Mouse (Mus musculus): ENCODE results near the gene Spo11. TPM values are rescaled to one million over a fixed set of nuclear protein-coding genes. Genes with fewer than 3 reads are reported as not detected.

Gene Spo11
- total RNA-seq, 2 experiments from 2014 or later: not detected

GRCm38 (mm10) chr2:173003737-173004136 is 26.2 kb downstream of the Spo11 start:
- DNase-seq: no peak

GRCm38 (mm10) chr2:173010220-173010717 is 32.8 kb downstream of the Spo11 start:
- no peak for DNase-seq

- DNase-seq: no peak
Observed at GRCm38 (mm10) chr2:173011440-173011839, 33.9 kb downstream of the Spo11 start.

GRCm38 (mm10) chr2:173014741-173015287 is 37.3 kb downstream of the Spo11 start:
- DNase-seq: no peak

GRCm38 (mm10) chr2:173017940-173018339 is 40.4 kb downstream of the Spo11 start:
- DNase-seq: no peak

GRCm38 (mm10) chr2:173018618-173019017 is 41.1 kb downstream of the Spo11 start:
- DNase-seq: peak; percentile 88

GRCm38 (mm10) chr2:173019322-173019721 is 41.8 kb downstream of the Spo11 start:
- no peak for DNase-seq

GRCm38 (mm10) chr2:173019790-173020189 is 42.3 kb downstream of the Spo11 start:
- DNase-seq: peak; percentile 95 to 97

- no peak for DNase-seq
Observed at GRCm38 (mm10) chr2:173020430-173020829, 42.9 kb downstream of the Spo11 start, which contains the start of gene Rbm38. TSS of gene Rbm38 (plus strand) at chr2:173020498.

GRCm38 (mm10) chr2:173021633-173022055 is 44.1 kb downstream of the Spo11 start:
- DNase-seq: peak; percentile 95 to 96

GRCm38 (mm10) chr2:173022056-173022681 is 44.7 kb downstream of the Spo11 start:
- peak in 1 of 2 experiments; percentile 59 for DNase-seq

GRCm38 (mm10) chr2:173022813-173023212 is 45.3 kb downstream of the Spo11 start:
- no peak for DNase-seq

- no peak for DNase-seq
Observed at GRCm38 (mm10) chr2:173023371-173023851, 45.9 kb downstream of the Spo11 start.

- no peak for DNase-seq
Observed at GRCm38 (mm10) chr2:173023966-173024365, 46.5 kb downstream of the Spo11 start.

GRCm38 (mm10) chr2:173024392-173024791 is 46.9 kb downstream of the Spo11 start:
- no peak for DNase-seq

- DNase-seq: no peak
Observed at GRCm38 (mm10) chr2:173024938-173025337, 47.4 kb downstream of the Spo11 start.

- no peak for DNase-seq
Observed at GRCm38 (mm10) chr2:173026286-173026685, 48.8 kb downstream of the Spo11 start.

GRCm38 (mm10) chr2:173026688-173027131 is 49.2 kb downstream of the Spo11 start:
- no peak for DNase-seq

GRCm38 (mm10) chr2:173027169-173027823 is 49.8 kb downstream of the Spo11 start:
- peak in 1 of 2 experiments; percentile 43 for DNase-seq

GRCm38 (mm10) chr2:173027824-173028495 is 50.5 kb downstream of the Spo11 start:
- peak; percentile 47 to 65 for DNase-seq

- no peak for DNase-seq
Observed at GRCm38 (mm10) chr2:173028508-173029031, 51.1 kb downstream of the Spo11 start.
